Mouse (Mus musculus): ENCODE measurements around the gene Cartpt. TPM values are rescaled to one million over a fixed set of nuclear protein-coding genes. Genes with fewer than 3 reads are reported as not detected.

The Cartpt gene
- polyA plus RNA-seq, 1 experiment, result not detected

DNA sequence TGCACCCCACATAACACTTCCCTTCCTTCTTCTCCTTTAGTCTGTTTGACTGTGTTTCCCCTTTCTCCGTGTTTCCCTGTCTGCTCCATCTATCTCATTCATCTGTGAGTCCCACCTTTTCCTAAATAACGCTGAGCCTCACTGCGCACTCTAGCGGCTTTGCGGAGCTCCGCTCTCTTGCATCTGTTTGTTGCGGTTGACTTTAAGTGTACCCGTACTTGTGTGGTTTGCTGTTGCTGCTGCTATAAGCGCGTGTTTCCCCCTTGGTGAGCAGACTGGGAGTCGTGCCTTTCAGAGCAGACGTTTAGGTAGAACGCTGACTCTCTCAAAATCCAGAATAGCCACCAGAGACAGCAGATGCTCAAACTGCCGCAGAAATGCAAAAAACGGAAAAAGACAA is 51.3 kb downstream of the Cartpt start:
- 23% methylated on average over 15 of the region's 15 CpGs for WGBS
- Histone ChIP-seq H3K4me1 (ENCODE audit: control insufficient read depth, insufficient read depth, low read length) (peaks cover 2% of the 10 kb centered on the region; the same call in 1 of the 2 replicates), H3K4me3 (ENCODE audit: insufficient read depth, low read depth, low read length) (no peak overlapping the region), H3K27ac (ENCODE audit: insufficient read depth, low read depth, low read length) (no peak overlapping the region)
- TF ChIP-seq CTCF (IDR thresholded peaks at IDR 0.05; ENCODE audit: insufficient read depth, low read depth, low read length) (no peak), POLR2A (IDR thresholded peaks at IDR 0.05; ENCODE audit: insufficient read depth, low read depth, low read length) (no peak)

Other genes with a start within 250 kb of the Cartpt start
- not detected in 2 replicates for gene Mccc2, start 114.5 kb upstream of the Cartpt start, polyA plus RNA-seq (2012; ENCODE audit: insufficient read depth, insufficient read length, low replicate concordance, missing spikeins)
- gene Bdp1, start 203.0 kb upstream of the Cartpt start, polyA plus RNA-seq (2012; ENCODE audit: insufficient read depth, insufficient read length, low replicate concordance, missing spikeins), result 52.5 TPM in 1 of 2 replicates, not detected in the other
- not detected in 2 replicates for gene Serf1, start 206.9 kb upstream of the Cartpt start, polyA plus RNA-seq (2012; ENCODE audit: insufficient read depth, insufficient read length, low replicate concordance, missing spikeins)
- not detected in 2 replicates for gene Smn1, start 223.8 kb upstream of the Cartpt start, polyA plus RNA-seq (2012; ENCODE audit: insufficient read depth, insufficient read length, low replicate concordance, missing spikeins)